Mouse (Mus musculus) intestine, embryonic 14.5 days (tissue): ENCODE measurements around the gene Tulp1. TPM values are rescaled to one million over a fixed set of nuclear protein-coding genes. Genes with fewer than 3 reads are reported as not detected.

Experiments used
- ATAC-seq: fragments of 200-750 bp; cut with Nextera tagmentation; replicated peaks from 2 replicates; pipeline ENCODE4 v1.8.0; 2017; ENCODE audit warnings: low read depth, moderate number of reproducible peaks, moderate TSS enrichment, moderate library complexity; ENCODE audit not compliant: low FRiP score, low TSS enrichment
- DNase-seq: peaks from one replicate; pipeline ENCODE4 v3.0.0-alpha.2; 2018; ENCODE audit warnings: low spot score
- H3K27ac ChIP-seq: fragments of 300-500 bp; sonication (generic); 2 replicates; pipeline ENCODE4 v1.5.1; 2014; ENCODE audit warnings: low read depth, mild to moderate bottlenecking, control low read depth
- H3K27me3 ChIP-seq: fragments of 300-500 bp; sonication (generic); replicated peaks from 2 replicates; pipeline ENCODE4 v1.6.1; 2014; ENCODE audit warnings: low read length, control low read depth; ENCODE audit not compliant: control insufficient read depth, insufficient read depth
- H3K36me3 ChIP-seq: fragments of 300-500 bp; sonication (generic); 2 replicates; pipeline ENCODE4 v1.6.1; 2014; ENCODE audit warnings: low read length, control low read depth; ENCODE audit not compliant: control insufficient read depth, insufficient read depth
- H3K4me1 ChIP-seq: fragments of 300-500 bp; sonication (generic); replicated peaks from 2 replicates; pipeline ENCODE4 v1.6.1; 2014; ENCODE audit warnings: low read length, control low read depth, mixed read lengths; ENCODE audit not compliant: control insufficient read depth, insufficient read depth
- H3K4me2 ChIP-seq: fragments of 300-500 bp; sonication (generic); 2 replicates; pipeline ENCODE4 v1.6.1; 2014; ENCODE audit warnings: low read length
- H3K4me3 ChIP-seq: fragments of 300-500 bp; sonication (generic); 2 replicates; pipeline ENCODE4 v1.5.1; 2014; ENCODE audit warnings: low read depth, low read length, control low read depth, mixed read lengths
- H3K9ac ChIP-seq: fragments of 300-500 bp; sonication (generic); 2 replicates; pipeline ENCODE4 v1.6.1; 2014; ENCODE audit warnings: mild to moderate bottlenecking, low read length
- H3K9me3 ChIP-seq: fragments of 300-500 bp; sonication (generic); 2 replicates; pipeline ENCODE4 v1.6.1; 2016; ENCODE audit warnings: low read length, control low read depth; ENCODE audit not compliant: control insufficient read depth
- WGBS: fragments of 180-500 bp; shearing (Covaris S2); extraction: QIAGEN DNeasy Blood & Tissue Kit; methylation state at CpG from one replicate; pipeline ENCODE4 v1.1.7; 2014; 5-methylcytosine and 5-hydroxymethylcytosine counted together
- polyA plus RNA-seq: library from polyadenylated mRNA; unstranded; fragments of >200 nt; fragmentation: Nextera tagmentation; extraction: Ambion mirVana; gene quantifications from 2 replicates; pipeline ENCODE4 v1.2.1, GENCODE M21; 2014

The Tulp1 gene
- polyA plus RNA-seq, 1 experiment from 2014 or later: 3.7 TPM

DNA sequence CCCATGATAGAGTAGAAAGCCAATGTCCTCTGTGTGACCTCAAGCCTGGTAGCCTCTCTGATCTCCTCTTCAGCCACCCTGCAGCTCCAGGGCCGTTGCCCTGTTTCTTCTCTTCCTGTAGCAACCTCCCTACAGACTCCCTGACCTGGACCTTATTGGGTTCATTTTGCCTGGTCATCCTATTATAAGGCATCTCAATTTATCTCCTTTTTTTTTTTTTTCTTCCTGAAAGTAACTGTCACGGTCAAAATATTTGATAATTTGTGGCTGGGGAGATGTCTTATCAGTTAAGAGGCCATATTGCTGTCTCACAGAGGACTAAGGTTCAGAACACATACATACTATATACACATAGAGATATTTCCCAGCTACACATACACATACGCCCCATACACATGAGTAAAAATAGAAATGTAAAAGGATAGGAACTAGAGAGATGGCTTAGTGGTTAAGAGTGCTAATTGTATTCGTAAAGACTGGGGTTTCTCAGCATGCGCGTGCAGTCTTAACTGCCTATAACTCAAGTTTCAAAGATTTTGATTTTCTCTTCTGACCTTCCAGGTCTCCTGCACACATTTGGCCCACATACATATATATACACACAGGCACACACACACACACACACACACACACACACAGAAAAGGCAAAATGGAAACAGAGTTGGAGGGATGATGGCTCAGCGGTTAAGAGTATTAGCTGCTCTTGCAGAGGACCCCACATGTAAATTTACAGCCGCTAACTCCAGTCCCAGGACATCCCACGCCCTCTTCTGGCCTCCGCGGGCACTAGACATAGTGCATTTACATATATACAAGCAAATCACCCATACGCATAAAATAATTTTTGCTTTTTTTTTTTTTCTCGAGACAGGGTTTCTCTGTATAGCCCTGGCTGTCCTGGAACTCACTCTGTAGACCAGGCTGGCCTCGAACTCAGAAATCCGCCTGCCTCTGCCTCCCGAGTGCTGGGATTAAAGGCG, 52.5 kb downstream of the Tulp1 start:
- DNase-seq: peak; percentile 69
- peak; percentile 13 for ATAC-seq

DNA sequence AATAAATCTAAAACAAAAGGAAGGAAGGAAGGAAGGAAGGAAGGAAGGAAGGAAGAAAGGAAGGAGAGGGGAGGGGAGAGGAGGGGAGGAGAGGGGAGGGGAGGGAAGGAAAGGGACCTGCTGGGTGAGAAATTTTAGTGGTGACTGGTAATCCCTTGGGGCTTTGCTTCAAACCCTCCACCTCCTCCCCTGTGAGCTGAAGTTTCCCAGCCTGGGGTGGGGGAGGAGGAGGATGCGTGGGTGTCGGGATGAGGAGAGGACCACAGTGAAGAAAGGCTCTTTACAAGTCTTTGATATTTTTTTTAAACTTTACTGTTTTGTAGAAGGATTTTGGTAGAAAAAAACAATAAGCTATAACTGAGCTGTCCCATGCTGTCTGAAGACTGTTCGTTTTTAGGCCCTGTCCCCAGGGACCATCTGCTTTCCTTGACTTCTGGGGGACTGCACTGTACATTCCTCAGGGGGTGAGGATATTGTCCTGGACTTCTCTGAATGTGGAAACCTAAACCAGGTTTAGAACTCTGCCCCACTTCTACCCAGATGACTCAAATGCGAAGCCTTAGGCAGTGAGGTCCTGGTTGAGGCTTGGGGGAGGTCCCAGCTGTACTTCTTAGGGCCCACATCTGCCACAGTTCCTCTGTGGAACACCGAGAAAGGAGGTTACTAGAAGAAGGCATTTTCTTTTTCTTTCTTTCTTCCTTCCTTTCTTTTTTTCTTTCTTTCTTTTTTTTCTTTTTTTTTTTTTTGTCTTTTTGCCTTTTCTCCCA, 53.5 kb downstream of the Tulp1 start:
- 75% methylated on average over 5 of the region's 5 CpGs for WGBS
- H3K4me2 ChIP-seq: no peak overlapping the region

More for the DNA sequence above, 52.5 kb downstream of the Tulp1 start:
- Histone ChIP-seq H3K27me3 (no peaks in the 10 kb centered on the region), H3K36me3 (peaks cover 20% of the 10 kb centered on the region), H3K4me3 (peak overlapping the region; percentile 55), H3K4me2 (peak overlapping the region; percentile 43), H3K9ac (peak overlapping the region; percentile 40), H3K4me1 (peaks cover 15% of the 10 kb centered on the region; the same call in 1 of the 2 replicates), H3K27ac (peak overlapping the region; percentile 59; the same call in 1 of the 2 replicates), H3K9me3 (no peaks in the 10 kb centered on the region)
- WGBS: 22% methylated on average over 17 of the region's 17 CpGs

DNA sequence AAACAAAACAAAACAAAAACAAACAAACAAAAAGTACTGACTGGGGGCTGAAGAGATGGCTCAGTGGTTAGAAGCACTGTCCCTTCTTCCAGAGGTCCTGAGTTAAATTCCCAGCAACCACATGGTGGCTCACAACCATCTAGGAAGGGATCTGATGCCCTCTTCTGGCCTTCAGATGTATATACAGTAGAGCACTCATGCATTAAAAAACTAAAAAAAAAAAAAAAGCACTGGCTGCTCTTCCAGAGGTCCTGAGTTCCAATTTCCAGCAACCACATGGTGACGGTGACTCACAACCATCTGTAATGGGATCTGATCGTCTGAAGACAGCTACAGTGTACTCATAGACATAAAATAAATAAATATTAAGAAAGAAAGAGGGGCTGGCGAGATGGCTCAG, 54.2 kb downstream of the Tulp1 start:
- no peak overlapping the region for H3K9ac ChIP-seq
- H3K27me3 ChIP-seq: no peaks in the 10 kb centered on the region
- H3K4me1 ChIP-seq: peaks cover 15% of the 10 kb centered on the region; the same call in 1 of the 2 replicates
- DNase-seq (no peak), ATAC-seq (no peak)
- H3K9me3 ChIP-seq: no peaks in the 10 kb centered on the region
- H3K4me2 ChIP-seq: no peak overlapping the region
- H3K36me3 ChIP-seq: peaks cover 3% of the 10 kb centered on the region
- WGBS: 78% methylated on average over 3 of the region's 3 CpGs
- no peak overlapping the region for H3K27ac ChIP-seq
- H3K4me3 ChIP-seq: no peak overlapping the region

More for the DNA sequence above, 53.5 kb downstream of the Tulp1 start:
- H3K27me3 ChIP-seq: no peaks in the 10 kb centered on the region
- H3K36me3 ChIP-seq: peaks cover 10% of the 10 kb centered on the region
- no peak overlapping the region for H3K27ac ChIP-seq
- no peaks in the 10 kb centered on the region for H3K9me3 ChIP-seq
- ATAC-seq (no peak), DNase-seq (no peak)
- H3K4me3 ChIP-seq: no peak overlapping the region
- H3K4me1 ChIP-seq: peaks cover 15% of the 10 kb centered on the region; the same call in 1 of the 2 replicates
- no peak overlapping the region for H3K9ac ChIP-seq

DNA sequence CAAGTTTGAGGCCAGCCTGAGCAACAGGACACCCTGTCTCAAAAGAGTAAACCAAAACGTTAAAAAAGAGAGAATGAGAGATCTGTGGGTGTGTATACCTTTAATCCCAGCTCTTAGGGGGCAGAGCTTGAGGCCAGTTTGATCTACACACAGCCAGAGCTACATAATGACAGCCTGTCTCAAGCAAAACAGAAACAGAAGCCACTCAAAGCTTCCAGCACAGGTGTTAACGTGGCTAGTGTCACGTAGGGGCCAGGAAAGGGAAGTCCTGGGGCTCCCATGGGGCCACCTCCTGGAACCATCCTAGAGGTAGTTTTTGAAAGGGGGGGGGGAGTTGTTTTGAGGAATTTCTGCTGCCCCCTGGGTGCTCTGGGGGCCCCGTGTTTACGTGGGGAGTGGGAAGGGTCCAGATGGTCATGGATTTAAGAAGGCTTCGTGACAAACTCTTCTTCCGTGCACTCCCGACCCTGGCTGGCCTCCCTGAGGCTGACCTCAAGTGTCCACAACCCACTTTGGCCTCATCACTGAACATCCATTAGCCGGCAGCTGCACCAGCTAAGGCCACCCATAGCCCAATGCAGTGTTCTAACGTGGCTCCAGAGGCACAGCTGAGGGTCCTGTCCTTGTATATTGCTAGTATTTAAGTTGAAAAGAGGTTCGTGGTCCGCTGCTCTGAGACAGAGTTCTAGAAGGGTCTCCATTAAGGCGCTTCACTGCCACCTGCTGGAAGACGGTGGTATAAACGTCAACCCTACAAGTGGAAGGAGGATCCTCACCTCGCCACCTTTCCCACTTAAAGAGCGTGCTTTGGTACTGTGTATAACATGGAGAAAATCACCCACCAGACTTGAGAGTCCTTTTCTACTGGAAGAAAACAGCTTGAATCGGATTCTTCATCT, 56.5 kb downstream of the Tulp1 start:
- Histone ChIP-seq H3K27ac (no peak overlapping the region), H3K4me2 (peak overlapping the region; percentile 13; the same call in 1 of the 2 replicates), H3K4me1 (peaks cover 5% of the 10 kb centered on the region; the same call in 1 of the 2 replicates), H3K9ac (no peak overlapping the region), H3K4me3 (no peak overlapping the region), H3K36me3 (no peaks in the 10 kb centered on the region), H3K9me3 (no peaks in the 10 kb centered on the region), H3K27me3 (no peaks in the 10 kb centered on the region)
- ATAC-seq (peak; percentile 10; the same call in 1 of the 2 replicates), DNase-seq (peak; percentile 99)
- WGBS: 13% methylated on average over 18 of the region's 18 CpGs

DNA sequence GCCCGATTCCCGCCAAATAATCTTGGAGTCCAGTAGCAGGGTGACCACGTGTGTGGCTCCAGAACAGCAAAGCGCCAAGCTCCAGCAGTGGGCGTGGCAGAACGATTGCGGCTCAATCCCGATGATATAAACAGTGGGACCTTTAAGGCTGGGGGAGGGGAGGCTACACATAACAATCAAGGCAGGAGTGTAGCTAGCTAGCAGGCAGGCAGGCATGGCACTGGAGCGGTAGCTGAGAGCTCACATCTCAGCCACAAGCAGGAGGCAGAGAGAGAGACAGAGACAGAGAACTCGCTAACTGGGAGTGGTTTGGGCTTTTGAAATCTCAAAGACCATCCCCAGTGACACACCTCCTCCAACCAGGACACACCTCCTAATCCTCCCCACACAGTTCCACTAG, 59.9 kb downstream of the Tulp1 start:
- ATAC-seq: no peak
- Histone ChIP-seq H3K9ac (no peak overlapping the region), H3K4me1 (peaks cover 12% of the 10 kb centered on the region), H3K4me2 (no peak overlapping the region), H3K27me3 (no peaks in the 10 kb centered on the region), H3K36me3 (no peaks in the 10 kb centered on the region), H3K9me3 (no peaks in the 10 kb centered on the region), H3K4me3 (no peak overlapping the region), H3K27ac (no peak overlapping the region)
- 40% methylated on average over 10 of the region's 10 CpGs for WGBS
- DNase-seq: no peak

Other genes with a start within 250 kb of the Tulp1 start
- gene Scube3, start 223.1 kb downstream of the Tulp1 start, polyA plus RNA-seq: 3.5 TPM in 2 replicates
- gene Zfp523, start 188.1 kb downstream of the Tulp1 start, polyA plus RNA-seq: 31.8 and 32.4 TPM in 2 replicates
- gene Def6, start 157.4 kb downstream of the Tulp1 start, polyA plus RNA-seq: 1.9 and 2.6 TPM in 2 replicates
- gene Ppard, start 132.5 kb downstream of the Tulp1 start, polyA plus RNA-seq: 2.1 and 2.5 TPM in 2 replicates
- gene Fance, start 51.7 kb downstream of the Tulp1 start, polyA plus RNA-seq: 27.3 and 33.7 TPM in 2 replicates
- gene Rpl10a, start 36.8 kb downstream of the Tulp1 start, polyA plus RNA-seq: 909 and 955 TPM in 2 replicates
- 12.0 and 13.3 TPM in 2 replicates for gene Tead3, start 14.4 kb downstream of the Tulp1 start, polyA plus RNA-seq
- 8.1 and 8.7 TPM in 2 replicates for gene Fkbp5, start 152.3 kb upstream of the Tulp1 start, polyA plus RNA-seq
- not detected in 2 replicates for gene Armc12, start 165.6 kb upstream of the Tulp1 start, polyA plus RNA-seq
- not detected in 2 replicates for gene Clpsl2, start 184.2 kb upstream of the Tulp1 start, polyA plus RNA-seq
- gene Clps, start 195.5 kb upstream of the Tulp1 start, polyA plus RNA-seq: 18.6 and 323 TPM in 2 replicates
- 1.5 and 2.0 TPM in 2 replicates for gene Lhfpl5, start 210.4 kb upstream of the Tulp1 start, polyA plus RNA-seq